12 mouse cellular contexts compared by ENCODE assay signal in genomic region chr12:26635665-26636241, GRCm38 (mm10).
DNase-seq lines count a peak whose midpoint lies in the region; ATAC-seq and TF ChIP-seq lines count a peak whose summit lies in the region.
"Had no signal": no experiment of that assay in that cellular context is flagged by ENCODE, and none has a peak within 500 bp of the region (broad histone marks: within the 10 kb centered on the region; RNA-seq: fewer than 3 reads in every experiment).

No protein-coding gene starts in this region.

- H3K4me1 ChIP-seq in neural tube, embryonic 11.5 days (ENCODE audit: control insufficient read depth, insufficient read depth, low read length): no peaks in the 10 kb centered on the region; the same call in none of the 2 replicates
- peaks cover 23% of the 10 kb centered on the region for H3K4me1 ChIP-seq in forebrain, embryonic 14.5 days (ENCODE audit: control insufficient read depth, insufficient read depth, low read length)
- peaks cover 15% of the 10 kb centered on the region for H3K4me1 ChIP-seq in midbrain, embryonic 11.5 days (ENCODE audit: control insufficient read depth, insufficient read depth, low read length)
- H3K4me1 ChIP-seq: liver, embryonic 12.5 days had no signal

- H3K27ac ChIP-seq in neural tube, embryonic 11.5 days (ENCODE audit: low read depth, low read length): peak overlapping the region; percentile 61
- peak overlapping the region; percentile 77 for H3K27ac ChIP-seq in forebrain, embryonic 14.5 days (ENCODE audit: low read depth, low read length)
- H3K27ac ChIP-seq in midbrain, embryonic 11.5 days (ENCODE audit: low read depth, low read length): peak overlapping the region; percentile 48; the same call in 1 of the 2 replicates
- H3K27ac ChIP-seq in left cerebral cortex, adult 2 months: no peak overlapping the region
- H3K27ac ChIP-seq: liver, embryonic 12.5 days had no signal

- H3K9me3 ChIP-seq in neural tube, embryonic 11.5 days (ENCODE audit: control insufficient read depth, low read length): no peaks in the 10 kb centered on the region
- H3K9me3 ChIP-seq in forebrain, embryonic 14.5 days (replicated peaks; ENCODE audit: control insufficient read depth, low read length): no peaks in the 10 kb centered on the region
- H3K9me3 ChIP-seq in midbrain, embryonic 11.5 days (ENCODE audit: control insufficient read depth, low read length): no peaks in the 10 kb centered on the region
- H3K9me3 ChIP-seq: liver, embryonic 12.5 days had no signal

- H3K27me3 ChIP-seq in neural tube, embryonic 11.5 days (ENCODE audit: control insufficient read depth, insufficient read depth, low read length): no peaks in the 10 kb centered on the region
- no peaks in the 10 kb centered on the region for H3K27me3 ChIP-seq in forebrain, embryonic 14.5 days (replicated peaks; ENCODE audit: control insufficient read depth, insufficient read depth, low read length)
- H3K27me3 ChIP-seq in midbrain, embryonic 11.5 days (ENCODE audit: control insufficient read depth, insufficient read depth, low read length): no peaks in the 10 kb centered on the region
- H3K27me3 ChIP-seq: CH12.LX; liver, embryonic 12.5 days had no signal

- no peak for TF ChIP-seq CTCF in left cerebral cortex, adult 2 months (IDR thresholded peaks at IDR 0.05)

- 48% methylated on average over 4 of the region's 4 CpGs for WGBS in neural tube, embryonic 11.5 days
- WGBS in forebrain, embryonic 14.5 days: 24% methylated on average over 4 of the region's 4 CpGs
- WGBS in midbrain, embryonic 11.5 days: 45% methylated on average over 4 of the region's 4 CpGs

- peak; percentile 21 for DNase-seq in neural tube, embryonic 11.5 days (ENCODE audit: low spot score)
- DNase-seq in neural tube, embryonic 10.5 days (ENCODE audit: extremely low spot score, low spot score): no peak
- peak; percentile 62 for DNase-seq in forebrain, embryonic 14.5 days (ENCODE audit: low spot score)
- DNase-seq in midbrain, embryonic 11.5 days (ENCODE audit: low spot score, missing footprints): no peak
- no peak for DNase-seq in left cerebral cortex, adult 2 months (ENCODE audit: extremely low spot score in 1 of 2, low spot score in 2 of 2)
- DNase-seq in frontal cortex, postnatal 14 days (ENCODE audit: low spot score in 2 of 2): no peak
- DNase-seq in kidney, postnatal 10 days: no peak
- DNase-seq: cerebellum, adult 8-10 months; heart, postnatal 36 days; kidney, postnatal 14 days had no signal

- no peak overlapping the region for H3K9ac ChIP-seq in neural tube, embryonic 11.5 days (ENCODE audit: low read length)
- H3K9ac ChIP-seq in forebrain, embryonic 14.5 days (ENCODE audit: low read length): no peak overlapping the region
- no peak overlapping the region; the same call in 1 of the 2 replicates for H3K9ac ChIP-seq in midbrain, embryonic 11.5 days (ENCODE audit: low read length)
- H3K9ac ChIP-seq: liver, embryonic 12.5 days had no signal

- 0 out of 2 replicates have a peak, but pooled peaks have one; percentile 65 for ATAC-seq in neural tube, embryonic 11.5 days (ENCODE audit: insufficient read depth, low FRiP score, low TSS enrichment)
- ATAC-seq in forebrain, embryonic 14.5 days: peak; percentile 70
- ATAC-seq in midbrain, embryonic 11.5 days (ENCODE audit: low FRiP score): peak; percentile 78
- ATAC-seq: liver, embryonic 12.5 days had no signal

- intact Hi-C loops in left cerebral cortex, adult 2 months (cut with DNase I): no loop called here

- no peak overlapping the region for H3K4me2 ChIP-seq in neural tube, embryonic 11.5 days (ENCODE audit: low read depth)
- no peak overlapping the region for H3K4me2 ChIP-seq in forebrain, embryonic 14.5 days (ENCODE audit: low read length)
- no peak overlapping the region; the same call in 1 of the 2 replicates for H3K4me2 ChIP-seq in midbrain, embryonic 11.5 days
- H3K4me2 ChIP-seq: liver, embryonic 12.5 days had no signal

- H3K4me3 ChIP-seq in neural tube, embryonic 11.5 days (ENCODE audit: low read depth, low read length): no peak overlapping the region
- no peak overlapping the region for H3K4me3 ChIP-seq in forebrain, embryonic 14.5 days (ENCODE audit: low read depth, low read length)
- no peak overlapping the region for H3K4me3 ChIP-seq in midbrain, embryonic 11.5 days (ENCODE audit: low read depth, low read length)
- no peak overlapping the region for H3K4me3 ChIP-seq in left cerebral cortex, adult 2 months
- H3K4me3 ChIP-seq: liver, embryonic 12.5 days had no signal

- H3K36me3 ChIP-seq in neural tube, embryonic 11.5 days (ENCODE audit: control insufficient read depth, insufficient read depth, low read length): no peaks in the 10 kb centered on the region
- no peaks in the 10 kb centered on the region for H3K36me3 ChIP-seq in forebrain, embryonic 14.5 days (ENCODE audit: control insufficient read depth, insufficient read depth, low read length)
- no peaks in the 10 kb centered on the region for H3K36me3 ChIP-seq in midbrain, embryonic 11.5 days (ENCODE audit: control insufficient read depth, insufficient read depth, low read length)
- H3K36me3 ChIP-seq: liver, embryonic 12.5 days had no signal

Comparison
In these comparisons a context has a peak if more than half of its experiments do, and no peak if none do; other contexts are left out.
1. DNase-seq: peak in neural tube, embryonic 11.5 days (single experiment) and forebrain, embryonic 14.5 days (single experiment); none in neural tube, embryonic 10.5 days (single experiment), midbrain, embryonic 11.5 days (single experiment), left cerebral cortex, adult 2 months (0 of 2), frontal cortex, postnatal 14 days (0 of 2) and kidney, postnatal 10 days (single experiment).
2. Peak in every context shown above with its lines, with median percentiles within 50 percentile points of each other: ATAC-seq.